Mouse (Mus musculus): ENCODE measurements around the gene Hoxa13. TPM values are rescaled to one million over a fixed set of nuclear protein-coding genes. Genes with fewer than 3 reads are reported as not detected.

The Hoxa13 gene
- not detected in 2 replicates for polyA plus RNA-seq (2015; fragmentation: Nextera tagmentation; extraction: Ambion mirVana)

DNA sequence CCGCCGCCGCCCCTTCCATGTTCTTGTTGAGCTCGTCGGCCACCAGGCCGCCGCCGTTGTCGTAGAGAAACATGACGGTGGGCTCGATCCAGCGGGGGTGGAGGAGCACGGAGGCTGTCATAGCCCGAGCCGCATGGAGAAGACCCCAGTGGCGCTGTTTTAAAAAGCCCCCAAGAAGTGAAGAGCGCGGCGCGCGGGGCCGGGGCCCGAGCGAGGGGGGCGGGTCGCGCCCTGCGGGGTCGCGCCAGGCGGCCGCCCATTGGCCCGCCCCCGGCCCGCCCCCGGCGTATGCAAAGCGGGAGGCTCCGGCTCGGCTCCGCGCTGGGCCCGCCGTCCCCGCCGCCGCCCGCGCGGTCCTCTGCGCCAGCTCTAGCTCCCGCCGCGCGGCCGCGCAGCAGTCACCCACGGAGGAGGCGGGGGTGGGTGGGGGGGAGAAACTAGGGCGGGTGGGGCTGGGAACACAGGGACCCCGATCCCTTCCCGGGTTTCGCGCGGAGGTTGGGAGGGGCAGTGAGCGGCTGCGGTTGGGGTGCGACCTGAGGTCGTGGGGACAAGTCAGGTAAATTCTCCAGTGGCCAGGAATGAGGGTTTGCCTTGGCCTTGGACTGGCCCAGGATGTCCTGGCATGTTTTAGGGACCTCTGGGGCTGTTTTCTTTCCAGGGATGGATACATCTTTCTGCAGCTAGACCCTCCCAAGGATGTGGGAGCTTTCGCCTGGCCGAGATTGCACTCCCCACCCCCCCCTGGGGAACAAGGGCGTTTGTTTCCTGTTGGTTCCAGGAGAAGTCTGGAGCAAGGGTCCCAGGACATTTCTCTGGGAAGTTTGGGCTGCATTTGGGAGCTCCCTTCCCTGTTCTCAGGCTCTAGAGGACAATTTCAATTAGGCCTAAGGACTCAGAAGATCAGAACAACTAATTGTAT lies at the start of gene Hoxa13:
Gene Hoxa13 (minus strand): TSS at position 227 of the 922 bp plus-strand sequence.
- Histone ChIP-seq H3K4me3 (peak within 1 kb of the TSS; percentile 11; the same call in 1 of the 2 replicates), H3K4me2 (peak within 1 kb of the TSS; percentile 38), H3K9ac (no peak within 1 kb of the TSS), H3K27me3 (replicated peaks) (peaks cover 88% of the 10 kb centered on the region), H3K9me3 (no peaks in the 10 kb centered on the region), H3K36me3 (replicated peaks) (no peaks in the 10 kb centered on the region), H3K4me1 (peaks cover 8% of the 10 kb centered on the region), H3K27ac (no peak within 1 kb of the TSS)
- no peak for ATAC-seq (replicated peaks)
- whole genome bisulfite sequencing = 1% methylated on average over 52 of the region's 72 CpGs

GRCm38 (mm10) chr6:52310366-52310765 lies 49.7 kb upstream of the Hoxa13 start:
- H3K4me2 ChIP-seq = no peak overlapping the region
- under 1% methylated on average over 24 of the region's 24 CpGs for WGBS
- peaks cover 95% of the 10 kb centered on the region for H3K27me3 ChIP-seq (replicated peaks)
- H3K4me3 ChIP-seq = no peak overlapping the region
- ATAC-seq (replicated peaks) = no peak
- no peaks in the 10 kb centered on the region for H3K9me3 ChIP-seq
- H3K36me3 ChIP-seq (replicated peaks) = no peaks in the 10 kb centered on the region
- no peak overlapping the region for H3K27ac ChIP-seq
- peaks cover 14% of the 10 kb centered on the region for H3K4me1 ChIP-seq
- no peak overlapping the region for H3K9ac ChIP-seq

- Histone ChIP-seq H3K4me2 (no peak overlapping the region), H3K27me3 (replicated peaks) (peaks cover 94% of the 10 kb centered on the region), H3K9me3 (no peaks in the 10 kb centered on the region), H3K27ac (no peak overlapping the region), H3K4me3 (no peak overlapping the region), H3K9ac (no peak overlapping the region), H3K36me3 (replicated peaks) (no peaks in the 10 kb centered on the region), H3K4me1 (peaks cover 14% of the 10 kb centered on the region)
- WGBS = 6% methylated on average over 10 of the region's 10 CpGs
- ATAC-seq (replicated peaks) = no peak
Observed at GRCm38 (mm10) chr6:52309766-52310165, 49.1 kb upstream of the Hoxa13 start.

- ATAC-seq (replicated peaks) = peak; percentile 89
- no peak overlapping the region for H3K27ac ChIP-seq
- H3K4me1 ChIP-seq = peaks cover 9% of the 10 kb centered on the region
- peaks cover 71% of the 10 kb centered on the region for H3K27me3 ChIP-seq (replicated peaks)
- H3K4me2 ChIP-seq = peak overlapping the region; percentile 64
- no peaks in the 10 kb centered on the region for H3K9me3 ChIP-seq
- H3K36me3 ChIP-seq (replicated peaks) = no peaks in the 10 kb centered on the region
- H3K9ac ChIP-seq = peak overlapping the region; percentile 47
- WGBS = under 1% methylated on average over 30 of the region's 30 CpGs
- peak overlapping the region; percentile 48 for H3K4me3 ChIP-seq
Observed at GRCm38 (mm10) chr6:52305877-52306389, 45.3 kb upstream of the Hoxa13 start.

- H3K9ac ChIP-seq = no peak overlapping the region
- 62% methylated on average over 3 of the region's 3 CpGs for WGBS
- no peaks in the 10 kb centered on the region for H3K9me3 ChIP-seq
- H3K4me2 ChIP-seq = no peak overlapping the region
- no peaks in the 10 kb centered on the region for H3K36me3 ChIP-seq (replicated peaks)
- no peak overlapping the region for H3K27ac ChIP-seq
- H3K4me3 ChIP-seq = no peak overlapping the region
- no peak for ATAC-seq (replicated peaks)
- peaks cover 64% of the 10 kb centered on the region for H3K27me3 ChIP-seq (replicated peaks)
- H3K4me1 ChIP-seq = peaks cover 9% of the 10 kb centered on the region
Observed at GRCm38 (mm10) chr6:52303426-52303825, 42.7 kb upstream of the Hoxa13 start.

GRCm38 (mm10) chr6:52300806-52301205 lies 40.1 kb upstream of the Hoxa13 start:
- no peak overlapping the region for H3K4me2 ChIP-seq
- H3K27me3 ChIP-seq (replicated peaks) = peaks cover 56% of the 10 kb centered on the region
- no peak overlapping the region for H3K9ac ChIP-seq
- ATAC-seq (replicated peaks) = no peak
- H3K9me3 ChIP-seq = no peaks in the 10 kb centered on the region
- H3K4me3 ChIP-seq = no peak overlapping the region
- no peak overlapping the region for H3K27ac ChIP-seq
- H3K36me3 ChIP-seq (replicated peaks) = no peaks in the 10 kb centered on the region
- peaks cover 3% of the 10 kb centered on the region for H3K4me1 ChIP-seq
- 80% methylated on average over 4 of the region's 4 CpGs for WGBS

GRCm38 (mm10) chr6:52298511-52298910 lies 37.8 kb upstream of the Hoxa13 start:
- WGBS = 88% methylated on average over 4 of the region's 4 CpGs
- Histone ChIP-seq H3K4me1 (no peaks in the 10 kb centered on the region), H3K27ac (no peak overlapping the region), H3K27me3 (replicated peaks) (peaks cover 58% of the 10 kb centered on the region), H3K9ac (no peak overlapping the region), H3K4me3 (no peak overlapping the region), H3K36me3 (replicated peaks) (no peaks in the 10 kb centered on the region), H3K4me2 (no peak overlapping the region), H3K9me3 (no peaks in the 10 kb centered on the region)
- no peak for ATAC-seq (replicated peaks)

DNA sequence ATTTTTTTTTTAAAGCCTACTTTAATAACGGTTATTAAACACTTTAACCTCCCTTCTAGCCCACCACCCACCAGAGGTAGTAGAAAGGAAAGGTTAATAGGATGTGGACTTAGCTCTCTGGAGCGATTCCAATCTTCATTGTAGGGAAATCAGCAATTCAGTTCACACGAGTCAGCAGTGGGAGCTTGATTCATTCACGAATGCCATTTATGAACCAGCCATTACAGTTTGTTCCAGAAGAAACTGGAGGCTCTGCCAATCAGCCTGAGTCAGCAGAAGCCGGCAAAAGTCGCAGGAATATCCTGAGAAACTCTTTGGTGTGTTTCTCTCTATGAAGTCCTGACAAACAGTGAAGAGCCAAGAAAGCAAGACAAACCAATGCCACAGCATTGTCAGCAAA lies 33.9 kb upstream of the Hoxa13 start:
- 67% methylated on average over 6 of the region's 6 CpGs for WGBS

GRCm38 (mm10) chr6:52292328-52292727 lies 31.6 kb upstream of the Hoxa13 start:
- no peak overlapping the region for H3K27ac ChIP-seq
- H3K4me3 ChIP-seq = no peak overlapping the region
- no peak overlapping the region for H3K9ac ChIP-seq
- H3K36me3 ChIP-seq (replicated peaks) = no peaks in the 10 kb centered on the region
- H3K4me2 ChIP-seq = no peak overlapping the region
- no peak for ATAC-seq (replicated peaks)
- H3K27me3 ChIP-seq (replicated peaks) = peaks cover 83% of the 10 kb centered on the region
- 63% methylated on average over 7 of the region's 7 CpGs for WGBS
- peaks cover 6% of the 10 kb centered on the region; the same call in 1 of the 2 replicates for H3K4me1 ChIP-seq
- H3K9me3 ChIP-seq = no peaks in the 10 kb centered on the region

More for the DNA sequence above, 33.9 kb upstream of the Hoxa13 start:
- Histone ChIP-seq H3K4me2 (no peak overlapping the region), H3K4me1 (peaks cover 6% of the 10 kb centered on the region; the same call in 1 of the 2 replicates), H3K4me3 (no peak overlapping the region), H3K36me3 (replicated peaks) (no peaks in the 10 kb centered on the region), H3K9me3 (no peaks in the 10 kb centered on the region), H3K27me3 (replicated peaks) (peaks cover 74% of the 10 kb centered on the region), H3K27ac (no peak overlapping the region), H3K9ac (no peak overlapping the region)
- ATAC-seq (replicated peaks) = no peak

DNA sequence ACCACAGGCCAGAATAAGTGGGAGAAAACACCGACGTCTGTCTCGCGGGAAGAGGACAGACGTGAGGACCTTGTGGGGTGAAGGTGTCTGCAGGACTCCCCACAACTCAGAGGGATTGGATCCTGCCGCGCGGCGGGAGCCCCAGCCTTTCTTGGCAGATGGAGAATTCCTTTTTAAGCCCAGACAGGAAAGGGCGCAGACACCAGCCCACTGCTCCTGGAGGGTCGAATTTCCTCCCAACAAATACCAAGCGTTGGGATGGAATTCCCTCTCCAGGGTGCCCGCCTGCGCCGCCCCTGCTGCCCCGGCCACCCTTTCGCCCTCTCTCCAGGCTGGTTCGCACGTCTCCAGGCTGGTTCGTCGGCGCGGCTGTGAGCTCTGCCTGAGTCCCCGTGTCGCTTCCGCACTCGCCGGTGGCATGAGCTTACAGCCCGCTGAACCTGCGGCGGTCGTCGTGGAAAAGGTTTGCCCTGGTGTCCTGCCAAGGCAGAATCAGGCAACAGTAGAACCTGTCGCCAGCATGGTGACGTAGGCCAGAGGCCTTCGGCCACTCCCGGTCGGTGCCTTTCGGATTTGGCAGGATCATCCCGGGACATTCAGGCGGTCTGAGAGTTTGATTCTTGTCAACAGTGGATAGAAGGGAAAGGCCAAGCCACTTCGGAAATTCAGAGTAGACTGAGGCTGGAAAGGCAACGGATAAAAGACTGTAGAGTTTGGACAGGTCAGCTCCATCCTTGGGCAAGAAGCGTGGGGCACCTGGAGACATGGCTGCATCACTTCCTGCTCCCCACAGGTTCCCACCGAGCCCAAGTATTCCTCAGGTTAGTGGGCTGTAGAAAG lies 30.6 kb upstream of the Hoxa13 start:
- ATAC-seq (replicated peaks) = no peak
- Histone ChIP-seq H3K4me2 (peak overlapping the region; percentile 22), H3K27me3 (replicated peaks) (peaks cover 81% of the 10 kb centered on the region), H3K9ac (no peak overlapping the region), H3K36me3 (replicated peaks) (no peaks in the 10 kb centered on the region), H3K9me3 (no peaks in the 10 kb centered on the region), H3K27ac (no peak overlapping the region), H3K4me1 (peaks cover 6% of the 10 kb centered on the region; the same call in 1 of the 2 replicates), H3K4me3 (peak overlapping the region; percentile 6; the same call in 1 of the 2 replicates)
- 2% methylated on average over 45 of the region's 45 CpGs for WGBS

- H3K27me3 ChIP-seq (replicated peaks) = peaks cover 74% of the 10 kb centered on the region
- H3K4me1 ChIP-seq = peaks cover 6% of the 10 kb centered on the region; the same call in 1 of the 2 replicates
- no peak overlapping the region for H3K4me3 ChIP-seq
- no peak overlapping the region for H3K27ac ChIP-seq
- H3K9me3 ChIP-seq = no peaks in the 10 kb centered on the region
- H3K9ac ChIP-seq = no peak overlapping the region
- WGBS = 17% methylated on average over 12 of the region's 12 CpGs
- H3K36me3 ChIP-seq (replicated peaks) = no peaks in the 10 kb centered on the region
- no peak for ATAC-seq (replicated peaks)
- H3K4me2 ChIP-seq = no peak overlapping the region
Observed at GRCm38 (mm10) chr6:52290186-52290585, 29.5 kb upstream of the Hoxa13 start.

DNA sequence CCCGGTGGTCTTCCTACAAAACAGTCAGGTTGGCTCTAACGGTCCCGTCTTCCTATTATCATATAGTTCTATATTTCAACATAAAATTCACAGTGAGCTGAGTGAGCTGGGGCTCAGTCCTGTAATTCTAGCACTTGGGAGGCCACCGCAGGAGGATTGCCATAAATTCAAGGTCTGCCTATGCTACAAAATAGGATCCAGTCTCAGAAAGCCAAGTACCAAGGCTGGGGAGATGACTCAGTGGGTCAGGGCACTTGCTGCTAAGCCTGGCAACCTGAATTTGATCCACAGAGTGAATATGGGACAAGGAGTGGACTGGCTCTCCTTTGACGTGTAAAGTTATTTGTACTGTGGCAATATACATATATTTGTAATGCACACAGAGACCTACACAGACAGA lies 23.2 kb upstream of the Hoxa13 start:
- peaks cover 46% of the 10 kb centered on the region for H3K27me3 ChIP-seq (replicated peaks)
- no peaks in the 10 kb centered on the region for H3K9me3 ChIP-seq
- H3K4me3 ChIP-seq = no peak overlapping the region
- H3K4me1 ChIP-seq = no peaks in the 10 kb centered on the region
- no peak overlapping the region for H3K9ac ChIP-seq
- H3K27ac ChIP-seq = no peak overlapping the region
- ATAC-seq (replicated peaks) = no peak
- no peak overlapping the region for H3K4me2 ChIP-seq
- H3K36me3 ChIP-seq (replicated peaks) = no peaks in the 10 kb centered on the region
- 87% methylated on average over 5 of the region's 5 CpGs for WGBS
